Mouse (Mus musculus): Measurements from ENCODE around the gene Ttc25. TPM values are rescaled to one million over a fixed set of nuclear protein-coding genes. Genes with fewer than 3 reads are reported as not detected.

The Ttc25 gene
- 2.3 and 3.4 TPM in 2 replicates for total RNA-seq (2012; rRNA removed)

DNA sequence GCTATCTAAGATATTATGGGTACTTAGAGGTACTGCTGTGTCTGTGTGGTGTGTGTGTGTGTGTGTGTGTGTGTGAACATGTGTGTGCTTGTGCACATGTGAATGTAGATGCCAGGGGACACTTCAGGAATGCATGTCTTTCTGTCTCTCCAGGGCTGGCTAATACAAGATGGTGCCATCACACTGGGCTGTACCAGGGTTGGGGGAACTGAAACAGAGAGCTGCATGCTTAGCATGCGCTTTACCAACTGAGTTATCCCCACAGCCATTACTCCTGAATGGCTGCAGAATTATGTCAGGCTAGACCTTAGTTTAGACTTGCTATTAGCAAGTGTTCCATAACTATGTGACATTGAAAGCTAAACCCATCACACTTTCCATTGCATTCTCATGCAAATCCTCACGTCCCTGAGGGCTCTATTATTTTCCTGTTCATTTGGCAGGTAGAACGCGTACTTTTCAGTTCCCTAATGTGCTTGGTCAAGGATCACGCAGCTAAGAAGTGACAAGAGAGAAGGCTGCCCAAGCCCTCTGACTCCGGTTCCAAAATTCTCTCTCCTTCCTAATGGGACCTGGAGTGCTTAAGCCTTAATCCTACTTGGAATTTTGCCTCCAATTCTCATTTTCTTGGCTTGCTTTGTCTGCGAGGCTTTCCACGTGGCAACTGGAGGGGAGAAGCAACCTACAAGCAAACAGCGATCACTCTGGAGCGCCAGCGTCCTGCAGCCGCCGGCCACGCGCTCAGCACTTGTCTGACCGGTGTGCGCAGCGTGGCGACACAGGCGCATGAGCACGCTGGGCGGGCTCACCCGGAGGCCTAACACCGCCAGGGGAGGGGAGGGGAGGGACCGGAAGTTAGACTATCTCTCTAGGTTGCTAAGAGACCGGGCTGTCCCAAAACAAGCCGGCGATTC is at the start of gene Ttc25:
Gene Ttc25 (plus strand): TSS at position 776 of the 914 bp plus-strand sequence.
- Histone ChIP-seq H3K4me3 (ENCODE audit: insufficient read depth in 1 of 2, low read depth in 1 of 2, low read length in 2 of 2, poor library complexity in 1 of 2, severe bottlenecking in 1 of 2) (peak within 1 kb of the TSS; percentile 56 to 60), H3K36me3 (ENCODE audit: control insufficient read depth, insufficient read depth, low read length, poor library complexity, severe bottlenecking) (no peaks in the 10 kb centered on the region), H3K9ac (ENCODE audit: insufficient read depth, low read depth, low read length, poor library complexity, severe bottlenecking) (peak within 1 kb of the TSS; percentile 78), H3K4me1 (ENCODE audit: control insufficient read depth in 2 of 2, insufficient read depth in 2 of 2, low read length in 2 of 2, poor library complexity in 1 of 2) (peaks cover 5 to 14% of the 10 kb centered on the region in 2 experiments; a peak in 3 of 4 replicates), H3K9me3 (ENCODE audit: control insufficient read depth, insufficient read depth, low read depth, low read length) (no peaks in the 10 kb centered on the region), H3K27ac (ENCODE audit: insufficient read depth, low read depth, low read length, poor library complexity, severe bottlenecking) (peak within 1 kb of the TSS; percentile 46; the same call in 1 of the 2 replicates)
- in situ Hi-C loops (cut with MboI; ENCODE audit: low sequenced_read_pairs in 2 of 2, unreplicated experiment in 2 of 2): no loop called here
- TF ChIP-seq CHD2 (IDR thresholded peaks at IDR 0.05; ENCODE audit: low read depth, low read length) (no peak), MAFK (IDR thresholded peaks at IDR 0.05; ENCODE audit: insufficient read depth, low read depth, low read length) (no peak), HCFC1 (IDR thresholded peaks at IDR 0.05; ENCODE audit: borderline replicate concordance, insufficient read depth, low read length) (0 out of 2 replicates have a peak, but pooled peaks have one; percentile 52)
- DNase-seq (ENCODE audit: low read depth, low spot score): peak; percentile 86

DNA sequence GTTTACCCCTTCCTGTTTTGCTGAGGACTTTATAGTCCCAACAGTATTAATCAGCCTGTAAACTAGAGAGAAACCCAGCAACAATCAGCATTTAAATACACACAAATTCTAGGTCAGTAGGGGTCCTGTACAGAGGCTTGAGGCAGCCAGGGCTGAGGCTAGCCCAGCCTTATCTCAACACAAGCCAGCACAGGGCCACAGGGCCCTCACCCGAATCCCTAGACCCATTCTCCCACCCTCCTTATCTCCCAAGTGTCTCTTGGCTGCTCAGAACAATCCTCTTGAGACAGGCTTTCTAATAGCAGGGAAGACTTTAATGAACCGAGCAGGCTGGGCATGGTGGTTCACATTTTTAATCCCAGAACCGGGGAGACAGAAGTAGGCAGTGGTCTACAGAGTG is 45.2 kb upstream of the Ttc25 start:
- H3K9me3 ChIP-seq (ENCODE audit: control insufficient read depth, insufficient read depth, low read depth, low read length): no peaks in the 10 kb centered on the region
- H3K4me3 ChIP-seq (ENCODE audit: insufficient read depth in 1 of 2, low read depth in 1 of 2, low read length in 2 of 2, poor library complexity in 1 of 2, severe bottlenecking in 1 of 2): no peak overlapping the region
- no peak overlapping the region for H3K27ac ChIP-seq (ENCODE audit: insufficient read depth, low read depth, low read length, poor library complexity, severe bottlenecking)
- no peak for DNase-seq (ENCODE audit: low read depth, low spot score)
- peaks cover 81% of the 10 kb centered on the region for H3K36me3 ChIP-seq (ENCODE audit: control insufficient read depth, insufficient read depth, low read length, poor library complexity, severe bottlenecking)
- no peak overlapping the region for H3K9ac ChIP-seq (ENCODE audit: insufficient read depth, low read depth, low read length, poor library complexity, severe bottlenecking)
- in situ Hi-C loops (cut with MboI; ENCODE audit: low sequenced_read_pairs in 2 of 2, unreplicated experiment in 2 of 2): no loop called here
- TF ChIP-seq MAFK (IDR thresholded peaks at IDR 0.05; ENCODE audit: insufficient read depth, low read depth, low read length) (no peak), ZNF384 (IDR thresholded peaks at IDR 0.05; ENCODE audit: low read depth, low read length) (no peak), CHD2 (IDR thresholded peaks at IDR 0.05; ENCODE audit: low read depth, low read length) (no peak), ZC3H11A (IDR thresholded peaks at IDR 0.05; ENCODE audit: borderline replicate concordance, low read depth, low read length) (no peak), HCFC1 (IDR thresholded peaks at IDR 0.05; ENCODE audit: borderline replicate concordance, insufficient read depth, low read length) (no peak)
- H3K4me1 ChIP-seq (ENCODE audit: control insufficient read depth in 2 of 2, insufficient read depth in 2 of 2, low read length in 2 of 2, poor library complexity in 1 of 2): peaks cover 0 to 18% of the 10 kb centered on the region in 2 experiments; a peak in 1 of 4 replicates

DNA sequence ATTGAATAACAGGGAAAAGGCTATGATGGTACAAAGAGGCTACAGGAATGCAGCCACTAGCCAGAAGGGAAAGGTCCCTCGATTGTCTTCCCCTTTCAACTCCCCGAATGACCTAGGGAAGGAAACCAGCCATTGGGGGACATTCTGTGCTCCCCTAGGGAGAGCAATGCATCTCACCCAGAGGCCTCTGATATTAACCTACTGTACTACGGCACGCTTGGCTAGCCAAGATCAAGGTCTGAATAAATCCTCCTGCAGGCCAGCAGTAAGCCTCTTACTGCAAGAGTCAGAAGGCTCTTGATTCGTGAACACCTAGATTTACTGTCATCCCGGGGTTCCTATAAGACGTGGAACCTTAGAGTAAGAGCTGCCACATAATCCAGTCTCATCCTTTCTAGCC is 44.8 kb upstream of the Ttc25 start:
- Histone ChIP-seq H3K4me1 (ENCODE audit: control insufficient read depth in 2 of 2, insufficient read depth in 2 of 2, low read length in 2 of 2, poor library complexity in 1 of 2) (peaks cover 0 to 21% of the 10 kb centered on the region in 2 experiments; a peak in 3 of 4 replicates), H3K27ac (ENCODE audit: insufficient read depth, low read depth, low read length, poor library complexity, severe bottlenecking) (no peak overlapping the region), H3K9me3 (ENCODE audit: control insufficient read depth, insufficient read depth, low read depth, low read length) (no peaks in the 10 kb centered on the region), H3K9ac (ENCODE audit: insufficient read depth, low read depth, low read length, poor library complexity, severe bottlenecking) (no peak overlapping the region), H3K4me3 (ENCODE audit: insufficient read depth in 1 of 2, low read depth in 1 of 2, low read length in 2 of 2, poor library complexity in 1 of 2, severe bottlenecking in 1 of 2) (no peak overlapping the region), H3K36me3 (ENCODE audit: control insufficient read depth, insufficient read depth, low read length, poor library complexity, severe bottlenecking) (peaks cover 81% of the 10 kb centered on the region)
- in situ Hi-C loops (cut with MboI; ENCODE audit: low sequenced_read_pairs in 2 of 2, unreplicated experiment in 2 of 2): no loop called here
- no peak for DNase-seq (ENCODE audit: low read depth, low spot score)
- TF ChIP-seq MAFK (IDR thresholded peaks at IDR 0.05; ENCODE audit: insufficient read depth, low read depth, low read length) (no peak), HCFC1 (IDR thresholded peaks at IDR 0.05; ENCODE audit: borderline replicate concordance, insufficient read depth, low read length) (no peak), ZNF384 (IDR thresholded peaks at IDR 0.05; ENCODE audit: low read depth, low read length) (no peak), CHD2 (IDR thresholded peaks at IDR 0.05; ENCODE audit: low read depth, low read length) (no peak), ZC3H11A (IDR thresholded peaks at IDR 0.05; ENCODE audit: borderline replicate concordance, low read depth, low read length) (no peak)

DNA sequence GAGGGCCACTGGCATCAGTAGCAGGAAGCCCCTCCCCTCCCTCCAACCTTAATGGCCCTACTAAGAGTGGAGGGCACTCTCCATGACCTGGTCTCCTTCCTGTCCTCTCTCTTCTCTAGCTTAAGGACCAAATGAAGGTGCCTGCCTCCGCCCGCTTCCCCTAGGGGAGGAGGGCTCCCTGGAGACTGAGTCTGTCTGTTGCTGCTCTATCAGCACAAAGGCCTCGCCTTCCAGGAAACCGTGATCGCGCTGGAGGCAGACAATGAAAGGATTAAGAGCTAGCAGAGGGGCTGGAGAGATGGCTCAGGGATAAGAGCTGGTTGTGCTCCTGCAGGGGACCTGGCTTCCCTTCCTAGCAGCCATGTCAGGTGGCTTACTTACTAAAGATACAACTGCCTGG is 44.1 kb upstream of the Ttc25 start:
- H3K27ac ChIP-seq (ENCODE audit: insufficient read depth, low read depth, low read length, poor library complexity, severe bottlenecking): no peak overlapping the region

More for the DNA sequence above, 44.1 kb upstream of the Ttc25 start:
- in situ Hi-C loops (cut with MboI; ENCODE audit: low sequenced_read_pairs in 2 of 2, unreplicated experiment in 2 of 2): no loop called here
- no peaks in the 10 kb centered on the region for H3K9me3 ChIP-seq (ENCODE audit: control insufficient read depth, insufficient read depth, low read depth, low read length)
- H3K4me3 ChIP-seq (ENCODE audit: insufficient read depth in 1 of 2, low read depth in 1 of 2, low read length in 2 of 2, poor library complexity in 1 of 2, severe bottlenecking in 1 of 2): no peak overlapping the region
- H3K36me3 ChIP-seq (ENCODE audit: control insufficient read depth, insufficient read depth, low read length, poor library complexity, severe bottlenecking): peaks cover 79% of the 10 kb centered on the region
- peaks cover 0 to 23% of the 10 kb centered on the region in 2 experiments; a peak in 3 of 4 replicates for H3K4me1 ChIP-seq (ENCODE audit: control insufficient read depth in 2 of 2, insufficient read depth in 2 of 2, low read length in 2 of 2, poor library complexity in 1 of 2)
- H3K9ac ChIP-seq (ENCODE audit: insufficient read depth, low read depth, low read length, poor library complexity, severe bottlenecking): no peak overlapping the region
- TF ChIP-seq ZNF384 (IDR thresholded peaks at IDR 0.05; ENCODE audit: low read depth, low read length) (no peak), CHD2 (IDR thresholded peaks at IDR 0.05; ENCODE audit: low read depth, low read length) (no peak), MAFK (IDR thresholded peaks at IDR 0.05; ENCODE audit: insufficient read depth, low read depth, low read length) (no peak), ZC3H11A (IDR thresholded peaks at IDR 0.05; ENCODE audit: borderline replicate concordance, low read depth, low read length) (no peak), HCFC1 (IDR thresholded peaks at IDR 0.05; ENCODE audit: borderline replicate concordance, insufficient read depth, low read length) (no peak)
- no peak for DNase-seq (ENCODE audit: low read depth, low spot score)

Data from ES-E14 (cell line).